Mouse (Mus musculus): Measurements from ENCODE around the gene Ifi35.

- TF ChIP-seq EP300 (optimal IDR thresholded peaks at IDR 0.05) (no peak), CTCF (IDR thresholded peaks at IDR 0.05; ENCODE audit: low read depth) (no peak)
Observed at GRCm38 (mm10) chr11:101436916-101437315, 11.3 kb upstream of the Ifi35 start.

Measured in stomach, postnatal 0 days (tissue).